Mouse (Mus musculus) cerebellum, adult 2 months (tissue): ENCODE measurements around the gene Bmper.

Source experiments
- CTCF ChIP-seq: fragments of 200-500 bp; IDR thresholded peaks from 2 replicates; pipeline ENCODE4 v1.5.1; 2011; ENCODE audit warnings: low read depth, mild to moderate bottlenecking, control low read depth, low read length, moderate library complexity, borderline replicate concordance; ENCODE audit not compliant: insufficient read depth
- POLR2A ChIP-seq: fragments of 200-500 bp; IDR thresholded peaks from 2 replicates; pipeline ENCODE4 v1.6.1; 2011; ENCODE audit warnings: low read length, control low read depth, borderline replicate concordance; ENCODE audit not compliant: insufficient read depth

GRCm38 (mm10) chr9:23262851-23263250 lies 40.0 kb downstream of the Bmper start:
- no peak for TF ChIP-seq POLR2A
- TF ChIP-seq CTCF, result no peak
